Mouse (Mus musculus) limb, embryonic 15.5 days (tissue): ENCODE data around the gene Slc25a44. TPM values are rescaled to one million over a fixed set of nuclear protein-coding genes. Genes with fewer than 3 reads are reported as not detected.
"Not testable (repeated sequence)": the region's sequence is repeated elsewhere in the genome, so short reads cannot be mapped to it uniquely, and the experiment has no call there.

Experiments used
- ATAC-seq: fragments of 200-750 bp; cut with Nextera tagmentation; 2 replicates; pipeline ENCODE4 v1.8.0; 2017; ENCODE audit warnings: low read depth, moderate TSS enrichment; ENCODE audit not compliant: insufficient number of reproducible peaks, low FRiP score, low TSS enrichment
- H3K27ac ChIP-seq: fragments of 300-500 bp; sonication (generic); 2 replicates; pipeline ENCODE4 v1.5.1; 2015; ENCODE audit warnings: moderate library complexity, mild to moderate bottlenecking, inconsistent platforms
- H3K27me3 ChIP-seq: fragments of 300-500 bp; sonication (generic); 2 replicates; pipeline ENCODE4 v1.6.1; 2015; ENCODE audit warnings: inconsistent platforms
- H3K36me3 ChIP-seq: fragments of 300-500 bp; sonication (generic); 2 replicates; pipeline ENCODE4 v1.6.1; 2015; ENCODE audit warnings: inconsistent platforms
- H3K4me1 ChIP-seq: fragments of 300-500 bp; sonication (generic); 2 replicates; pipeline ENCODE4 v1.6.1; 2015; ENCODE audit warnings: inconsistent platforms
- H3K4me2 ChIP-seq: fragments of 300-500 bp; sonication (generic); 2 replicates; pipeline ENCODE4 v1.6.1; 2015; ENCODE audit warnings: mild to moderate bottlenecking, inconsistent platforms
- H3K4me3 ChIP-seq: fragments of 300-500 bp; sonication (generic); 2 replicates; pipeline ENCODE4 v1.5.1; 2015; ENCODE audit warnings: mild to moderate bottlenecking, inconsistent platforms
- H3K9ac ChIP-seq: fragments of 300-500 bp; sonication (generic); 2 replicates; pipeline ENCODE4 v1.6.1; 2015; ENCODE audit warnings: inconsistent platforms
- H3K9me3 ChIP-seq: fragments of 300-500 bp; sonication (generic); 2 replicates; pipeline ENCODE4 v1.6.1; 2016; ENCODE audit warnings: inconsistent platforms
- WGBS: fragments of 180-500 bp; shearing (Covaris S2); methylation state at CpG from one replicate; pipeline ENCODE4 v1.1.7; 2015; 5-methylcytosine and 5-hydroxymethylcytosine counted together
- polyA plus RNA-seq: library from polyadenylated mRNA; unstranded; fragments of >200 nt; fragmentation: Nextera tagmentation; extraction: Ambion mirVana; gene quantifications from 2 replicates; pipeline ENCODE4 v1.2.1, GENCODE M21; 2015

Slc25a44 gene
- polyA plus RNA-seq, 1 experiment from 2014 or later: 16.5 TPM

GRCm38 (mm10) chr3:88447676-88448183 lies 22.8 kb upstream of the Slc25a44 start:
- Histone ChIP-seq H3K27me3 (no peaks in the 10 kb centered on the region), H3K4me2 (no peak overlapping the region), H3K4me1 (peaks cover 13% of the 10 kb centered on the region), H3K4me3 (no peak overlapping the region), H3K9ac (no peak overlapping the region), H3K9me3 (no peaks in the 10 kb centered on the region), H3K36me3 (no peaks in the 10 kb centered on the region), H3K27ac (no peak overlapping the region)
- 59% methylated on average over 8 of the region's 8 CpGs for WGBS
- no peak for ATAC-seq

DNA sequence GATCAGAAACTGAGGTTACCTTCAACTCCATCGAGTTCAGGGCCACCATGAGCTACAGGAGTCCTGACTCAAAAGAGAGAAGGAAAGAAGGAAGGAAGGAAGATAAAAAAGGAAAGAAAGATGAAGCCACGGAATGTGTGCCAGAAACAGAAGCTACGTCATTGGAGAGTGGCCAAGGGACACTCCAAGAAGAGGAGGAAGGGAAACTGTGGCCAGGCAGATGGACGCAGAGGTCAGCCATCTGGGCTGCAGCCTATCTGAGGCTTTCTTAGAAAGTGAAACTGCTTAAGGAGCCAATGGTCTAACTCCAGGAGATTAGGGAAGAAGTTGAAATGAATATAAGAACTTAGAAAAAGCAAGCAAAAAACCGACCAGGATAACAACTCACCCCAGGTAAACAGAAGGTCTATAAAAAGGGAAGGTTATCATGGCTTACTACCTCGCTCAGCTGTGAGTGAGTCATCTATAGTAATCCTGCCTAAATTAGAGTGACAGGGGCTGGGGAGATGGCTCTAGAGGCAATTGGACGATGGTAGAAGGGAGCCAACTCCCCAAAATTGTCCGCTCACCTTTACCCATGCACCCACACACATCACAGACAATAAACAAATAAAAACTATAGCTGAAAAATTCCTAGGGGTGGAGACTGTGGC lies 21.7 kb upstream of the Slc25a44 start:
- no peak overlapping the region for H3K4me3 ChIP-seq
- no peak overlapping the region for H3K4me2 ChIP-seq
- no peak for ATAC-seq
- no peak overlapping the region for H3K9ac ChIP-seq
- no peaks in the 10 kb centered on the region for H3K27me3 ChIP-seq
- H3K27ac ChIP-seq: no peak overlapping the region
- H3K4me1 ChIP-seq: peaks cover 13% of the 10 kb centered on the region
- WGBS: 58% methylated on average over 8 of the region's 8 CpGs
- no peaks in the 10 kb centered on the region for H3K9me3 ChIP-seq
- H3K36me3 ChIP-seq: no peaks in the 10 kb centered on the region

- Histone ChIP-seq H3K27me3 (no peaks in the 10 kb centered on the region), H3K4me1 (peaks cover 18% of the 10 kb centered on the region), H3K4me2 (no peak overlapping the region), H3K36me3 (0 out of 2 replicates have a peak, but pooled peaks cover 4% of the 10 kb centered on the region), H3K27ac (no peak overlapping the region), H3K9me3 (no peaks in the 10 kb centered on the region), H3K9ac (no peak overlapping the region), H3K4me3 (no peak overlapping the region)
- ATAC-seq: no peak
- WGBS: 69% methylated on average over 7 of the region's 7 CpGs
Observed at GRCm38 (mm10) chr3:88442888-88443287, 17.9 kb upstream of the Slc25a44 start.

DNA sequence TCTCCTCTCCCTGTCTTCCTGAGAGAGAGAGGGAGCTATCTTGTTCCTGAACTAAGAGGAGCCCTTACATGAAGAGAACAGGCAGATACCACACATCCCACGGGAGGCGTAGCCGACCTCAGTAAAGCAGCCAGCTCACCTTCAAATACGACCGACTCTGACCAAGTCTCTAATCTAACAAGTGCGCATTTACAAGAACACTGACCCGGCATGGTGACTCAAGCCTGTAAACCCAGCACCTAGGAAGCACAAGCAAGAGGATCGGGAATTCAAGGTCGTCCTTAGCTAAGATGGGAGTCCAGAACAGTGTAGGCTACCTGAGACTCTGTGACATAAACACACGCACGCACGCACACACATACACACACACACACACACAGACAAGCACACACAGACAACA lies 17.5 kb upstream of the Slc25a44 start:
- H3K4me3 ChIP-seq: no peak overlapping the region
- H3K9me3 ChIP-seq: no peaks in the 10 kb centered on the region
- H3K9ac ChIP-seq: no peak overlapping the region
- H3K27ac ChIP-seq: no peak overlapping the region
- 0 out of 2 replicates have a peak, but pooled peaks cover 3% of the 10 kb centered on the region for H3K27me3 ChIP-seq
- no peak for ATAC-seq
- H3K4me1 ChIP-seq: peaks cover 21% of the 10 kb centered on the region
- 70% methylated on average over 12 of the region's 12 CpGs for WGBS
- 0 out of 2 replicates have a peak, but pooled peaks cover 4% of the 10 kb centered on the region for H3K36me3 ChIP-seq
- no peak overlapping the region for H3K4me2 ChIP-seq

- H3K9ac ChIP-seq: no peak overlapping the region
Observed at GRCm38 (mm10) chr3:88440500-88441381, 15.8 kb upstream of the Slc25a44 start.

DNA sequence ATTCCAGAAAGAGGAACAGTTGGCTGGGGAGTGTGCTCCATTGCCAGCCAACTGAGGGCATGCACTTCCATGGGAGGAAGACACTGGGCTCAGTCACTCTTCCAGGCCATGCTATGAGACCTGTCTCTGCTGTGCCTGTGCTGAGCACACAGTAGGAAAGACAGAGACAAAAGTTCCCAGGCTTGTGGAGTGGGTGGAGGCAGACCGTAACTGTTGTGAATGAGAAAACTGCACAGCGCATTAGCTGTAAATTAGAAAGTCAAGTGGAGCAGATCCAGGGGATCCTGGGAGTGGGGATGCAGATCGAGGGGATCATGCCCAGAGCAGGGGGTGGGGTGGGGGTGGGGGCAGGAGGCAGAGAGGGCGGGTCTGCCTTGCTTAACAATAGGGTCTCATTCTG lies 14.6 kb upstream of the Slc25a44 start:
- Histone ChIP-seq H3K4me2 (no peak overlapping the region), H3K36me3 (0 out of 2 replicates have a peak, but pooled peaks cover 4% of the 10 kb centered on the region), H3K27me3 (0 out of 2 replicates have a peak, but pooled peaks cover 3% of the 10 kb centered on the region), H3K27ac (no peak overlapping the region), H3K9ac (no peak overlapping the region), H3K9me3 (no peaks in the 10 kb centered on the region), H3K4me3 (no peak overlapping the region), H3K4me1 (peaks cover 36% of the 10 kb centered on the region)
- ATAC-seq: no peak
- WGBS: 60% methylated on average over 4 of the region's 4 CpGs

More at GRCm38 (mm10) chr3:88440500-88441381, 15.8 kb upstream of the Slc25a44 start:
- ATAC-seq: no peak
- H3K4me2 ChIP-seq: peak overlapping the region; percentile 26; the same call in 1 of the 2 replicates
- H3K36me3 ChIP-seq: 0 out of 2 replicates have a peak, but pooled peaks cover 4% of the 10 kb centered on the region
- 0 out of 2 replicates have a peak, but pooled peaks cover 3% of the 10 kb centered on the region for H3K27me3 ChIP-seq
- WGBS: 19% methylated on average over 27 of the region's 27 CpGs
- H3K9me3 ChIP-seq: no peaks in the 10 kb centered on the region
- H3K4me3 ChIP-seq: no peak overlapping the region
- peaks cover 32% of the 10 kb centered on the region for H3K4me1 ChIP-seq
- no peak overlapping the region for H3K27ac ChIP-seq

DNA sequence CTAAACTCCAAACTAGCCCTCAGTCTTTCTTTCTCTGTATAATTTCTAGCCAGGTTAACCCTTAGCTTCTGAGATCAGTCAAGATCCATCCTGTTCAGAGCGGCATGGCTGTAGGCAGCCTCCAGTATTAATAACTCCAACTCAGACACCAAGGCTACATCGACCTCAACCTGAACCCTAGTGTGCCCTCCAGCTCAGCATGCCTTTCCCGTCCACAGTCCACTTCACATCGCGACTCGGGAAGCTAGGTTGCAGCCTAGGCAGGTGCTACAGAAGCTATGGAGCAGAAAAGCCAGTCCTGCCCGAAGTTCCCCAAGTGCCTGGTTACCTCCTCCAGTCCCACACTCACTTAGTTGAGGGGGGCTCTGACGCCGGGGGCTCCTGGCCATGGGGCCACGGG lies 12.5 kb upstream of the Slc25a44 start:
- WGBS: 77% methylated on average over 10 of the region's 10 CpGs
- Histone ChIP-seq H3K9ac (no peak overlapping the region), H3K9me3 (no peaks in the 10 kb centered on the region), H3K4me3 (no peak overlapping the region; the same call in 1 of the 2 replicates), H3K27me3 (0 out of 2 replicates have a peak, but pooled peaks cover 3% of the 10 kb centered on the region), H3K4me2 (no peak overlapping the region), H3K4me1 (peaks cover 36% of the 10 kb centered on the region), H3K36me3 (0 out of 2 replicates have a peak, but pooled peaks cover 4% of the 10 kb centered on the region), H3K27ac (no peak overlapping the region)
- ATAC-seq: no peak

GRCm38 (mm10) chr3:88436395-88437201 lies 11.7 kb upstream of the Slc25a44 start:
- WGBS: 13% methylated on average over 29 of the region's 29 CpGs
- no peak overlapping the region; the same call in 1 of the 2 replicates for H3K27ac ChIP-seq
- H3K9me3 ChIP-seq: no peaks in the 10 kb centered on the region
- H3K36me3 ChIP-seq: 0 out of 2 replicates have a peak, but pooled peaks cover 4% of the 10 kb centered on the region
- H3K4me1 ChIP-seq: peaks cover 36% of the 10 kb centered on the region
- ATAC-seq: peak; percentile 72
- 0 out of 2 replicates have a peak, but pooled peaks cover 3% of the 10 kb centered on the region for H3K27me3 ChIP-seq
- H3K4me2 ChIP-seq: peak overlapping the region; percentile 50
- no peak overlapping the region for H3K9ac ChIP-seq
- H3K4me3 ChIP-seq: peak overlapping the region; percentile 29

- Histone ChIP-seq H3K27ac (no peak overlapping the region), H3K9ac (no peak overlapping the region), H3K4me1 (peaks cover 29% of the 10 kb centered on the region), H3K27me3 (0 out of 2 replicates have a peak, but pooled peaks cover 3% of the 10 kb centered on the region), H3K4me2 (no peak overlapping the region), H3K4me3 (no peak overlapping the region), H3K36me3 (0 out of 2 replicates have a peak, but pooled peaks cover 4% of the 10 kb centered on the region), H3K9me3 (no peaks in the 10 kb centered on the region)
- 52% methylated on average over 10 of the region's 10 CpGs for WGBS
- no peak for ATAC-seq
Observed at GRCm38 (mm10) chr3:88435515-88435914, 10.6 kb upstream of the Slc25a44 start.

DNA sequence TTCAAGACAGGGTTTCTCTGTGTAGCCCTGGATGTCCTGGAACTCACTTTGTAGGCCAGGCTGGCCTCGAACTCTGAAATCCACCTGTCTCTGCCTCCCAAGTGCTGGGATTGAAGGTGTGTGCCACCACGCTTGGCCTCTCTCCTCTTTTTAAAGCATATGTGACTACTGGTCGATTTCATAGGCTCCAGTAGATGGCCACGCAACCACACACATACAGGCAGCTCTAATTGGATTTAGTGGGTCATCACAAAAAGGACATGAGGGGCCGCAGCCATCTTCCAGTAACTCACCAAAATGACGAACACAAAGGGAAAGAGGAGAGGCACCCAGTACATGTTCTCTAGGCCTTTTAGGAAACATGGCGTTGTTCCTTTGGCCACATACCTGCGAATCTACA lies 3.7 kb upstream of the Slc25a44 start:
- H3K4me1 ChIP-seq, H3K9ac ChIP-seq, ATAC-seq, H3K4me2 ChIP-seq, H3K9me3 ChIP-seq, H3K36me3 ChIP-seq, H3K27ac ChIP-seq, H3K27me3 ChIP-seq, H3K4me3 ChIP-seq: not testable (repeated sequence)
- 72% methylated on average over 8 of the region's 8 CpGs for WGBS

- no peaks in the 10 kb centered on the region for H3K27me3 ChIP-seq
- H3K4me2 ChIP-seq: no peak overlapping the region
- no peak overlapping the region for H3K9ac ChIP-seq
- H3K4me1 ChIP-seq: peaks cover 17% of the 10 kb centered on the region
- ATAC-seq: no peak
- H3K4me3 ChIP-seq: no peak overlapping the region
- no peaks in the 10 kb centered on the region for H3K36me3 ChIP-seq
- no peaks in the 10 kb centered on the region for H3K9me3 ChIP-seq
- no peak overlapping the region for H3K27ac ChIP-seq
- 81% methylated on average over 4 of the region's 4 CpGs for WGBS
Observed at GRCm38 (mm10) chr3:88427342-88427905, 2.5 kb upstream of the Slc25a44 start.
